Mouse (Mus musculus) cerebellum, adult 11-12 months (tissue): Measurements from ENCODE around the gene Lrrc47.
A peak's percentile ranks its signal among the peaks of the same experiment; 100 is the strongest.

Experiments
- DNase-seq: peaks from one replicate; pipeline ENCODE4 v3.0.0; 2022

The Lrrc47 gene

DNA sequence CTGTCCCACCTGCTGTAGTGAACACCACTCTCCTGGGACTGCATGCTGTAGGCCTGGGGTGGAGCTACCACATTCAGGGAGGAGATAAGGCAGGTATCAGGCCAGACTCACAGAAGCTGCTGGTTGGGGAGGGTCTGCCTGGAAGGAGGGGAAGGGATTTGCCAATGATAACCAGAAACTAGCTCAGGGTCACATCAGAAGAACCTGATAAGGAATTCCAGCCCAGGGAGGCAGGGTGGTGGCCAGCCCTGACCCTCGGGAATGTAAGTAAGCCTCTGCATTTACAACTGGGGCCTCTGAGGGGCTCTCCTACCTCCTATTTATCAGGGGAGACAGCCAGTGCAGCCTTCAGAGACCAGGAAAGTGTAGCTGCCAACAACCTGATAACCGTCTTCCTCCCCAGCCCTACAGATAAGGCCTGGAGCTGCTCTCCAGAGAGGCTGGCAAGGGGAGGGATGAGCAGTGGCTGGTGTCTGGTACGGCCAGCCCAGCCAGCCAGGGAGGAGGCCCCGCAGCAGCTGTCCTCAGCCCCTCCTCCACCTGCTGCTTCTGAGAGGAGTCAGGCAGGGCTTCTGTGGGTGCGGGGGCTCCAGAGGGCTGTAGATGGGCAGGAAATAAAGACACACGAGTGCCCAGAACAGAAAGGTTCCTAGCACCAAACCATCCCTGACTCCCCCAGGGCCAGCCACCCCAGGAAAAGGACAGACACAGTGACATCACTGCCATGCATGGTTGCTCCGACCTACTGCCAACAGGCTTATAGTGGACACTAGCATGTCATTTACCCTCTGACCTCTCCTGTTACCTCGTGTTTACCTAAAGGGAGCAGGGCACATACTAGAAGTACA, 12.4 kb downstream of the Lrrc47 start:
- DNase-seq: no peak

DNA sequence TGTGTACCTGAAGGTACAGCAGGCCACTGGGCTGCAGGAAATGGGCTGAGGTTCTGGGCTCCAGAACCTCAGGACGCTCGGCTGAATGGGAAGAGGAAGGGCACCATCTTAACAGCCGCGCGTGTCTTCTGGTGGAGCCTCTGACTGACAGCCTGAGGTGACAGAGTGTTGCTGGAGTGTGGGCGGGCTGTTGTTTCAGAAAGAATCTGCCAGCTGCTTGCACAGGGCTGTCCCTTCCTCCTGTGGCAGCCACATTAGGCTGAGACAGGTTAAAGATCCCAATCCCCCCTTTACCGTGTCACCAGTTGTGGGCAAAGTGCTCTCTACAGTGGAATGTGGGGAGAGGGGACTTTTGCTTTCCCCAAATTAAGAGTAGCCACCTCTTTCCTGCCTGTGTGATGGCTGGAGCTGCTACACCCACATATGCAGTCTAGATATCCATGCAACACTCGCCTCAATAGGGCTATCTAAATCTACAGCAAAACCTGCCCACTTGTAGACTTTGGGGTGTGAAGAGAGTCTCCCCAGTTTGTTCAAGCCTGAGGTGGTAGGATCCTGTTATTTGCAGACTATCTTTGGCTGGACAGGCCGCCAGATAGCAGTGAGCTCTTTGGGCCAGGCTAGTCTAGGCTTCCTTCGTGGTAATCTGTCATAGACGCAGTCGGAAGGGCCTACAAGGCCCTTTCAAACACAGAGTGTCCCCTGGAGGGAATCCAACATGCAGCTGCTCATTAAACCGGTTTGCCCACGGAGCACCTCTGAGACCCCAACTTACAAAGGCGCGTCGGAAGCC, 13.4 kb downstream of the Lrrc47 start:
- no peak for DNase-seq

DNA sequence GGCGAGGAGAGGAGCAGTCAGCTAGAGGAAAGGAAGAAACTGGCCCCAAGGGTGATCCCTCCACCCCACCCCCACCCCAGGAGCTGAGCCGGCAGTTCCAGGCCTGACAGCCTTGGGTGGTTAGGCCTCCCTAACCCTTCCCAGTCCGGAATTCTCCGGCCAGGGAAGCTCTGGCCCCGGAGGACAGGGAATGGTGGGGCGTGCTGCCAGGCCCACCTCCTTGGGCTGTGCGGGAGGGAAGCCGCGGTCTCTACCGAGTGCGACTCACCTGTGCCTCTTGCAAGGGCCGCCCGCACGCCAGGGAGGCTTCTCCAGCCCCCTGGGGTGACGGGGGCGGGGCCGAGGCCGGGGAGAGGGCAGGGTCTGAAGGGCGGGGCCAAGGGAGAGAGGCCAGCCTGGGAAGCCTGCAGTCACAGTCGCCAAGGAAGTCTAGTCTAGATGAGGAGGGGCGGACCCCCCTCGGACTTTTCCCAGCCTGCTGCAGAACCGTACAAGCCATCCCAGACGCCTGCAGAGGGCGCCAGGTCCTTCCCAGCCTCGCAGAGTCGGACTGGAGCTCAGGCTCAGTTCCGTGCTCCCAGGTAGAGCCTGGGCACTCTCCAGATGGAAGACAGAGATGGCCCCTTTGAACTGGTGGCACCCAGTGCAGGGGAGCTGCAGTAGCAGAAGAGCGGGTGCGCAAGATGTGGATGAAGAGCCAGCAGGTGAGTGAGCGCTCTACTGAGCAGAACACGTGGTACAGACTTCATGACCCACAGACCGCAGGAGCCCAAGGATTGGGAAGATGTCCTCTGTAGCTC, 14.3 kb downstream of the Lrrc47 start, which contains the start of gene Smim1:
Gene Smim1, minus strand, starts transcription at position 590 of the 800 bp plus-strand sequence.
- peak; percentile 59 for DNase-seq

DNA sequence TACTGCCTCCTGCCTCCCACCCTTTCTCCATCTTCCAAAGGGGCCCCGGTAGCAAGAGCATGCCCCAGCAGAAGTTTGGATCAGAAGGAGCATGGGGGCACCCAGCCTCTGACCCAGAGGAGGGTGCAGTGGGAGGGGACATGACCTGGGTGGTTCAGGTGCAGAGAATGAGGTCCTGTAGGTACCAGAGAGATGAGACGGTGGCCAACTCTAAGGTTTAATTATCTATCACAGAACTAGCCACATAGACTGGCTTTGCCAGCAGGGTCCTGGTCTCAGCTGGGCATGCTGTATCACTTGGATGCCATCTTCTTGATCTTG, 14.9 kb downstream of the Lrrc47 start:
- no peak for DNase-seq

DNA sequence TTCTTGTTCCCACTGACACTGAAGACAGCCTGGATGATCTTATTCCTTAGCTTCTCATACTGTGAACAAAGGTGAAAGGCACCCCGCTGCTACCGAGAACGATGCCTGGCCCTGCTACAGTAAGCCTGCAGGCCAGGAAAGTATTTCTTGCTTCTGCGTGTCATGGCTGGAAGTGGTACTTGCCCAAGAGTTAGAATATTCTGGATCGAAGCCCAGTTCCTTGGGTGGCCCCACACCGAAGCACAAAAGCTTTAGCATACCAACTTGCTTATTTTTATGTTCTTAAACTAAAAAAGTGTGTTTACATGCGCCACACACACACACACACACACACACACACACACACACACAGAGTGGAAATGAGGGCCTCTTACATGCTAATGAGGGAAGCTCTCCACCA, 16.5 kb downstream of the Lrrc47 start:
- no peak for DNase-seq

DNA sequence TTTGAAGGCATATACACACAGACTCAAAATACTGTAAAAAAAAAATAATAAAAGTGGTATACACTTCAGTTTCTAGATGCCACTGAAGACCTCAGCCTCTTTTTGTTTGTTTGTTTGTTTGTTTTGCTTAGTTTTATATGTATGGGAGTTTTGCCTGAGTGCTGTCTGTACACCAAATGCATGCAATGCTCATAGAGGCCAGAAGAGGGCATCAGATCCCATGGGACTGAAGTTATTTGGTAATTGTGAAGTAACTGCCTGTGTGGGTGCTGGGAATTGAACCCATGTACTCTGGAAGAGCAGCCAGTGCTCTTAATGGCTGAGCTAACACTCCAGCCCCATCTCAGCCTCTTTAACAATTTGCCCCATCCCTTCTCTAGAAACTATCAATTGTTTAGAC, 17.1 kb downstream of the Lrrc47 start:
- DNase-seq: no peak

DNA sequence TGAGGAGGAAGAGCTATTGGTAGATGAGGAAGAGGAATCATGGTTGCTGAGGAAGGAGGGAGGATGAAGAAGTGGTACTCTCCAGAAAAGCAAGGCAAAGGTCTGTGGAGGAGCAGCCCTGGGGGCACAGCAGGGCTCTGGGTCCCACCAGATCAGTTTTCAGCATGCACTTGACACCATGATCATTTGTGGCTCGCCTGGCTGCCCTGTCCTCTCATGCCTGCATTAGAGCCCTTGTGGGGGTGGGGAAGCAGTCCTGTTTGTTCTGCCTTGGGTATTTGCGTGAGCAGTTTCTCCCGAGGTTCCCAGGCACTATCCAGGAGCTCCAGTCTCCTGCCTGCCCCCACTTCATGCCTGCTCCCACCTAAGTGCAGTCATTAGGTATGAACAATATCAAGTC, 25.6 kb downstream of the Lrrc47 start:
- DNase-seq: no peak

DNA sequence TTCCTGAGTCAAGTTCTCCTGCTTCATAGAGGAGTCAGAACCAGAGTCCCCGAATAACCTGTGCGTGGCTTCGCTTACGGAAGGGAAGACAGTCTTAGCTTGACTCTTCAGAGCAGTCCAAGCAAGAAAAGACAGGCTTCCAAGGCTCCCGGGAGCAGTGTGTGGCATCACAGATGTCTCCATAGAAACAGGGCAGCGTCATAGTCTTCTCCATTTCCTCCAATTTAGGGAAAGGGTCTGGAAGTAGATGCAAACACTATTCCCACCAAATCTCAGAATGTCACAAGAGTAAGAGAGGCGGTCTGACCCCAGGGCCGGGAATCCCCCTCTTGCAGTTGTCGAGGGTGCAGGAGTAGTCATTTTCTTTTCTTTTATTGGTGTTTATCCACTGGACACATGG, 31.0 kb downstream of the Lrrc47 start, which contains the start of gene Ccdc27:
Gene Ccdc27, minus strand, starts transcription at position 101 of the 400 bp plus-strand sequence.
- DNase-seq: no peak

DNA sequence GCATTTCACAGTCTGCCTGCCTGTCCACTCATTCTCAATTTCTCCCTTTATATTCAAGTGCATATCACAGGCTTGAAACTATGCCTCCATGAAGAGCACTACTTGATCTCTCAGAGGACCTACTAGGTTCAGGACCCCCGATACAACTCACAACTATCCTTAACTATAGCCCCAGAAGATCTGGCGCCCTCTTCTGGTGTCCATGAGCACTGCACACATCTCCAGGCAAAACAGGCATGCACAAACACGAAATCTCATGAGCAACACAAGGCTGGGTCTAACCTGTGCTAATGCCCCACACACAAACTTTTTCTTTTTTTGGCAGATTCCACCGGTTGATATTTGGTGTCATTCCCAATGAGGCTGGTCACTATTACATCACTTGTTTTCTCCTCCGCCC, 34.3 kb downstream of the Lrrc47 start:
- no peak for DNase-seq

DNA sequence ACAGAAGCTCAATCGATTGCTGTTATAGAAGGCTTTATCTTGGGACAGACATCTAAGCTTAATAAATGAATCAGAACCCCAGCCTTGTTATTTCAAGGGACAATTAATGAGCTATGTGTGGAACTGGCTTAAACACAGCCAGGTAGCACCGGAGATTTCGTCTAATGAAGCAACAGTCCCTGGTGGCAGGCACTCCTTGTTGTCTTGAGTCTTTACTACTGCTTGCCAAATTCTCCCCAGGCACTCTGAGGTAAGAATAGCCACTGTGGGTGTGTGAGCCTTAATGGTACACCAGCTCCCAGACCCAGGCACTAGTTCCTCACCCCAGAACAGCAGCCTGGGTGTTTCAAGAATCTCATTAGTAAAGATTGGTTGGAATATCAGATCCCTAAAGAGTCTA, 39.9 kb downstream of the Lrrc47 start:
- no peak for DNase-seq

DNA sequence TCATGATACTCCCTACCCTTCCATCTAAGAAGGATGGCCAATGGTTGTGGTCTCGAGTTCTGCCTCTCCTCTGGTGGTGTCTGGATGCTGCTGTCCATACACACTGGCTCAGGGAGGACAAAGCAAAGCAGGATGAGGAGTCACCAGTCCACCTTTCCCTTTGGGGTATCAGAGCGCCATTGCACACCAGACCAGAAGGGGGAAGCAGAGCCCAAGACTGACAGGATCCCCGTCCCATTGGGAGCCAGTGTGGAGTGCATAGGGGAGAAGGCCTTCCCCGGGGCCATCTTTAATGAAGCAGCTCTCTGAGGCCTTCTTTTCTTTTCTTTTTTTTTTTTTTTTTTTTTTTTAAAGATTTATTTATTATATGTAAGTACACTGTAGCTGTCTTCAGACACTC, 41.5 kb downstream of the Lrrc47 start:
- no peak for DNase-seq

DNA sequence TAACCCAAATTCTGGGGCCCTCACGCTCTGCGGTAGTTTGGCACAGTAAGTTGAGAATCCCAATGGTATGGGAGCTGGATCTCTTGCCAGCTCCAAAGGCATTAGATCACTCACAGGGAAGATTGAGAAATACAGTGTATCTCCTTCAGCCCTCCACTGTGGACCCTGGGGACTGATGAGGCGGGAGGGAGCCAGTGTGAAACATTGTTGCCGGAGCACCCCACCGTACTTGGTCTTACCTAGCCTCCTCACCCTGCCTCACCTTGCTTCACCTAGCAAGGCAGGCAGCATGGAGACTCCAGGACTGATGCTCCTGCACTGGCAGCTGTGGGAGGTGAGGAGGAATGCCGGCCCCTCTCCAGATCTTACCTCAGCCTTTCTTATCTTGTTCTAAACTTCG, 44.0 kb downstream of the Lrrc47 start:
- no peak for DNase-seq

DNA sequence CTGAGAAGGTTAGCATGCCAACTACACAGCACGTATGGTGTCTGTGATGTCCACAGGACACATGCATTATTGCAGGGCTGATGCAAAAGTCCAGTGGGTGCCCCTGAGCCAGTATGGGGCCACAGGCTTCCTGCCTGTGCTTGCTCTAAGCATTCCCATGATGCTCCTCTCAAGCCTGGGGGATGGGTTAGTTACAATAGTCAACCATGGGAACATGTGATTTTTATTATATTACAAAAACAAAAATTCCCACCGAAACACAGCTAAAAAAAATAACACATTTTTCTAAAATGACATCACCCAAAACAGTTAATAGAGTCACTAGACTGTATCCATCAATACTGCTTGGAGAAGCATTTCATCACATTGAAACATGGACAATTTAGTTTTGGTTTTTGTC, 44.5 kb downstream of the Lrrc47 start:
- DNase-seq: no peak

DNA sequence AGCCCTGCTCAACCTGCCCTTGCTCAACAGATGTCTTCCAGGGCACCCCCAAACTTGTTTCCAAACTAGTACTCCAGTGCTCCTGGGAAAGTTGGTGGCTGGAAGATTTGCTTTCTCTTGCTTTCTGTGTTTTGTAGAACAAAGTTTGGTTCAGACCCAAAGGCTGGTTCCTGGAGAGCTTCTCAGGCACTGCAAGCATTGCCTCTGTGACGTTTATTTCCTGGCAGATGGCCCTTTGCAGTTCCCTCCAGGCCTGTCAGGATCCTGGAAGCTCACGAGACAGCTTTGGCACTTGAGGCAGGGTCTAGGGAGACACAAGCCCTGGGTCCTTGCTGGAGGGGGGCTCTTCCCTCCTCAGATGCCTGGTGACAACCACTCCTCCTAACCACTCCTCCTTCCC, 45.1 kb downstream of the Lrrc47 start:
- no peak for DNase-seq

DNA sequence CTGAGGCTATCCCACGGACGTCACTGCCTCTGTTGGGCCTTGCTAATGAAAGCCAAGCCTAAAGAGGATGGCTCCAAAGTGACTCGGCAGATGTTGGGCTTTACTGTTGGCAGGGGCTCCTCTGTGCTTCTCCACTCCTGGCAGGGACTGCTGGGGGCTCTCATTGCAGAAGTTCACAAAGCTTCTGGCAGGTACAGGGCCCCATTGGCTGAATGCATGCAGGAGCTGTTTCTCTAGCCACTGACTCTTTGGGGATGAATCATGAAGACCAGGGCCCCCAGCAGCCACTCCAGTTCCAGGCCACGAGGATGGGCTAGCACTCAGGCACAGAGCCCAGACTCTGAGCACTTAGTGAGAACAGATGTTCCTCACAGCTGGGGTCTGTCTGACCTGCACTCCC, 46.2 kb downstream of the Lrrc47 start:
- no peak for DNase-seq

DNA sequence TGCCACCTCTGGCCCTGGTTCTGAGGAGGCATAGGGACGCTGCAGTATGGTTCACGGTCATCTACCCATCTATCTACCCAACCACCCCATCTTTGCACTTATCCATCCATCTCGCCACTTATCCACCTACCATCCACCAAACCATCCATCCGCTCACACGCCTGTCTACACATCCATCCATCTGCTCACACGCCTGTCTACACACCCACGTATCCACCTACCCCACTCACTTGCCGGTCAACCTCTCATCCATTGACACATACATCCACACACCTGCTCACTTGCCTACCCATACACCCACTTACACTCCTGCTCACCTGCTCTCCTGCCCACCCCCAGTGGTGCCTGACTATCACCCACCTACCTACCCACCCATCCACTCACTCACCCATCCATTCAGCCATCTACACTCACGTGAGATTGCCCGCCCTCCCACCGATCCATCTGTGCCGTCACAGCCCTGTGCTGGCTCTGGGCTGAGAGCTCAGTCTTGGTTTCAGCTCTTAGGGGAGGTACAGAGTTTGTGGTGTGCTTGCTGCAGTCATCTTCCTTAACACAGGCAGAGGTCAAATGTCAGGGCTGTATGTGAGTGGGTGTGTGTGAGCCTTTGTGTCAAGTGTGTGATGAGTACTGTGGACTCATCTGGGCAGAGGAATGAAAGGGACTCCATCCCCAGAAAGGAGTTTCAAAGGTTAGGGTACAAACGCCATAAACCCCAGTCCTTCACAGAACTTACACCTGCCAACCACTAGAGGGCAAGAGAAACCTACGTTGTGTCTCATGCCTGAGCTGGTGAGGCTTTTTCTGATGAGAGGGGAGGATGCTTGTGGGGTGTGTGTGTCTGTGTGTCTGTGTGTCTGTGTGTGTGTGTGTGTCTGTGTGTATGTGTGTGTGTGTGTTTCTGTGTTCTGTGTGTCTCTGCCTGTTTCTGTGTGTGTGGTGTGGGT, 53.6 kb downstream of the Lrrc47 start:
- no peak for DNase-seq

DNA sequence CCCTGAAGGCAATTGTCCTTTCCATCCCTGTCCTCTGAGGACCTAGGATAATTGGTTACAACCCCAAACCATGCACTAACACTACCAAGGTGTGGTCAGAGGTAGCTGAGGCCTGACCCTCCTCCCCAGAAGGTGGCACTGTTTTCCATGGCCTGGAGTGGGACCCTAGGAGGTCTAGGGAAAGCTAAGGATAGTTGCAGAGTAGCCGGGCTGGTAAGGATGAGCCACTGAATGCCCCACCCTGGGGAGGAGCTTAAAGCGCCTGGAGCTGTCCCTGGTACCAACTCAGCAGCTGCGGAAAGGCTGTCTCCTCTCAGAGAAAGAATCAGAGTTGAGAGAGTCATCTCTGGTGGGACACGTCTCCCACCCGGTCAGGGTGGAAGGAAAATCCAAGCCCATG, 59.4 kb downstream of the Lrrc47 start:
- no peak for DNase-seq
